Mouse (Mus musculus): ENCODE results near the gene Jmjd8. TPM values are rescaled to one million over a fixed set of nuclear protein-coding genes. Genes with fewer than 3 reads are reported as not detected.
"Not testable (repeated sequence)": the region's sequence is repeated elsewhere in the genome, so short reads cannot be mapped to it uniquely, and the experiment has no call there.

Gene Jmjd8
- polyA plus RNA-seq, 1 experiment from 2014 or later: 30.9 TPM

- Histone ChIP-seq H3K9me3 (replicated peaks) (no peaks in the 10 kb centered on the region), H3K4me3 (no peak overlapping the region), H3K9ac (no peak overlapping the region), H3K27ac (0 out of 2 replicates have a peak overlapping the region, but pooled peaks have one; percentile 91), H3K4me1 (replicated peaks) (peaks cover 45% of the 10 kb centered on the region), H3K36me3 (peaks cover 9% of the 10 kb centered on the region; the same call in 1 of the 2 replicates), H3K4me2 (no peak overlapping the region), H3K27me3 (no peaks in the 10 kb centered on the region)
- ATAC-seq (replicated peaks; ENCODE audit: insufficient number of reproducible peaks, insufficient read depth, low FRiP score, low read depth): no peak
- WGBS: 73% methylated on average over 13 of the region's 13 CpGs
These were observed 34.5 kb upstream of the Jmjd8 start for GRCm38 (mm10) chr17:25794197-25794596.

GRCm38 (mm10) chr17:25794998-25795397 is 33.7 kb upstream of the Jmjd8 start:
- H3K4me1 ChIP-seq (replicated peaks): peaks cover 45% of the 10 kb centered on the region
- H3K36me3 ChIP-seq: 0 out of 2 replicates have a peak, but pooled peaks cover 3% of the 10 kb centered on the region
- H3K4me2 ChIP-seq: 0 out of 2 replicates have a peak overlapping the region, but pooled peaks have one; percentile 82
- no peaks in the 10 kb centered on the region for H3K9me3 ChIP-seq (replicated peaks)
- H3K27me3 ChIP-seq: no peaks in the 10 kb centered on the region
- 85% methylated on average over 17 of the region's 17 CpGs for WGBS
- H3K4me3 ChIP-seq: no peak overlapping the region
- no peak overlapping the region for H3K27ac ChIP-seq
- no peak overlapping the region for H3K9ac ChIP-seq
- no peak for ATAC-seq (replicated peaks; ENCODE audit: insufficient number of reproducible peaks, insufficient read depth, low FRiP score, low read depth)

GRCm38 (mm10) chr17:25795609-25796092 is 33.0 kb upstream of the Jmjd8 start, which contains the start of gene AC134908.4:
TSS of gene AC134908.4 (minus strand) at chr17:25795659.
- no peaks in the 10 kb centered on the region for H3K9me3 ChIP-seq (replicated peaks)
- H3K27me3 ChIP-seq: no peaks in the 10 kb centered on the region
- 35% methylated on average over 6 of the region's 6 CpGs for WGBS
- H3K4me2 ChIP-seq: peak within 1 kb of the TSS; percentile 82
- peak within 1 kb of the TSS; percentile 69 for H3K4me3 ChIP-seq
- ATAC-seq (replicated peaks; ENCODE audit: insufficient number of reproducible peaks, insufficient read depth, low FRiP score, low read depth): no peak
- H3K27ac ChIP-seq: no peak within 1 kb of the TSS
- H3K36me3 ChIP-seq: no peaks in the 10 kb centered on the region
- peak within 1 kb of the TSS; percentile 65 for H3K9ac ChIP-seq
- H3K4me1 ChIP-seq (replicated peaks): peaks cover 41% of the 10 kb centered on the region

DNA sequence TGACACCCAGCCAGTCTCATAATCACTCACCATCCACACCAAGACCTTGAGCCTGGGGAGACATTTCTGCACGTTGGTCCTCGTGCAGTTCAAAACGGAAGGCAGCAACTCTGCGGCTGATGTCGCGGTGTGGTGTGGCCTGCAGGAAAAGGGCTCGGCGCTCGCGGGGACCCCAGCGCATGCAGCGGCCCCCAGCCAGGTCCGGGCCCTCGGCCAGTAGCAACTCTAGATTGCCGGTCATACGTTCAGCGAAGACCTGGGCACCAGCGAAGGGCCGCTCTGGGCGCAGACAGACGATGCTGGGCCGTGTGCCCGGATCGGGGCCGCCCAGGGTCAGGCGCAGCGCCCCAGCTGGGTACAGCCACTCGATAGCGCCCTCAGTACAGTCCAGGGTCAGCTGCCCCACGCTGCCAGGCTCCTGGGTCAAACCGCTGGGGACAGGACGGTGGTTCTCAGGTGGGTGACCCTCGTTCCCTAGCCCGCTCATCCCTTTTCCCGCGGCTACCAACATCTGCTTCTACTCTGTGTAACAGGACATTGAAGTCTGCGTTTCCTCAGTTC is 32.4 kb upstream of the Jmjd8 start:
- Histone ChIP-seq H3K4me2 (peak overlapping the region; percentile 82), H3K36me3 (no peaks in the 10 kb centered on the region), H3K9me3 (replicated peaks) (no peaks in the 10 kb centered on the region), H3K4me1 (replicated peaks) (peaks cover 35% of the 10 kb centered on the region), H3K27me3 (peaks cover 1% of the 10 kb centered on the region; the same call in 1 of the 2 replicates), H3K27ac (no peak overlapping the region), H3K4me3 (peak overlapping the region; percentile 69), H3K9ac (peak overlapping the region; percentile 65)
- WGBS: 4% methylated on average over 37 of the region's 37 CpGs
- ATAC-seq (replicated peaks; ENCODE audit: insufficient number of reproducible peaks, insufficient read depth, low FRiP score, low read depth): no peak

- no peak within 1 kb of the TSS for H3K27ac ChIP-seq
- 0% methylated on average over 35 of the region's 35 CpGs for WGBS
These were observed 31.7 kb upstream of the Jmjd8 start, which contains the start of gene Metrn for GRCm38 (mm10) chr17:25796951-25797369. TSS of gene Metrn (minus strand) at chr17:25797136.

DNA sequence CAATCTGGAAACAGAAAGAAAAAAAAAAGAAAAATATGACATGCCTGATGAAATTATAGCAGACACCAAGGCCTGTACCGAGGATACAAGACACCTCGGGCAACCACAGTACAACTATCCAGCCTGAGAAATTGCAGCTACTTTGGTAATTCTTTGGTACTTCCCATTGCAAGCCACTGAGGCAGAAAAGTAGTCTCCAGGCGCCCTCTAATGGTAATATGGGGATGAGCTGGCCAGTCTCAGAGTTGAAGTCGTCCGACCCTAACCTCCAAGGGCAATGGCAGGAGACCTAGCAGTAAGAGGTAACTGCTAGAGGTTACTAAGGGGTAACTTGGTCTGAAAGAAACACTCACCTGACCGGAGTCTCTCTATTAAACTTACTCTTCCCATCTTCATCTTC is 27.6 kb upstream of the Jmjd8 start:
- peaks cover 15% of the 10 kb centered on the region for H3K27me3 ChIP-seq
- H3K9ac ChIP-seq: no peak overlapping the region
- WGBS: 5% methylated on average over 6 of the region's 6 CpGs
- ATAC-seq (replicated peaks; ENCODE audit: insufficient number of reproducible peaks, insufficient read depth, low FRiP score, low read depth): no peak
- no peak overlapping the region for H3K4me2 ChIP-seq
- no peak overlapping the region for H3K27ac ChIP-seq
- H3K4me1 ChIP-seq (replicated peaks): peaks cover 14% of the 10 kb centered on the region
- no peaks in the 10 kb centered on the region for H3K9me3 ChIP-seq (replicated peaks)
- H3K36me3 ChIP-seq: no peaks in the 10 kb centered on the region
- H3K4me3 ChIP-seq: no peak overlapping the region

More at GRCm38 (mm10) chr17:25796951-25797369, 31.7 kb upstream of the Jmjd8 start, which contains the start of gene Metrn:
- peaks cover 31% of the 10 kb centered on the region for H3K4me1 ChIP-seq (replicated peaks)
- H3K9me3 ChIP-seq (replicated peaks): no peaks in the 10 kb centered on the region
- peaks cover 5% of the 10 kb centered on the region for H3K27me3 ChIP-seq
- peak within 1 kb of the TSS; percentile 65 for H3K9ac ChIP-seq
- H3K4me3 ChIP-seq: peak within 1 kb of the TSS; percentile 69
- no peaks in the 10 kb centered on the region for H3K36me3 ChIP-seq
- peak within 1 kb of the TSS; percentile 82 for H3K4me2 ChIP-seq
- peak; percentile 78 for ATAC-seq (replicated peaks; ENCODE audit: insufficient number of reproducible peaks, insufficient read depth, low FRiP score, low read depth)

DNA sequence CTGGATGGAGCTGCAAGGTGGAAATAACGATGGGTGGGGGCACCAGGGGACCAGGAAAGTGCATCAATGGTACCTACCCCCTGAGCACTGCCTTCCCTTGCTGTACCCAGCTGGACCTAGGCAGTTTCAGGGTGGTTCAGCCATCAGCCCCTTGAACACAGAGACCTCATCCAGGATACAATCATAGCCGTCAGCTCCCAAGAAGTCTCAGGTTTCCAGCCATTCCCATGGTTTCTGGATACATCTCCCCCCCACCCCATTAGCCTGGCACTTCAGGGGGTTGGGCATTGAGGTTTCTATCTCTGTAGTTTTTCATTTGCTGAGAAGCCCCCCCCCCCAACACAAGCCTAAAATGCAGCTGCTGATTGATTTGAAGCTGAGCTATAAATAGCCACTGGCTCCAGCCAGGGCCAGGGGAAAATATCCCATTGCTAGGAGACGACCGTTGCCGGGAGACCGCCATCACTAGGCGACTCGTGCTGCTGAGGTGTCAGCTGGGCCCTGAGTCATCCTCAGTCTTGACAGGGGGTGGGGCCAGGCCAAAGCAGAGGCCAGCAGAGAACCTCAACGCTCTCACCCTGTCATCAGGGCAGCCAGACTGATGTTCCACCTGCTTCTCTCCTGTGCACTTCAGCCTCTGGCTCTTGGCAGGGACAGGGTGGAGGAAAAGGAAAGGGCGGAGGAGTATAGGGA is 25.7 kb upstream of the Jmjd8 start:
- Histone ChIP-seq H3K4me1 (replicated peaks) (peaks cover 9% of the 10 kb centered on the region), H3K27ac (no peak overlapping the region), H3K27me3 (peaks cover 17% of the 10 kb centered on the region), H3K36me3 (no peaks in the 10 kb centered on the region), H3K9me3 (replicated peaks) (no peaks in the 10 kb centered on the region), H3K4me3 (no peak overlapping the region), H3K9ac (no peak overlapping the region), H3K4me2 (peak overlapping the region; percentile 27; the same call in 1 of the 2 replicates)
- WGBS: 7% methylated on average over 10 of the region's 10 CpGs
- ATAC-seq (replicated peaks; ENCODE audit: insufficient number of reproducible peaks, insufficient read depth, low FRiP score, low read depth): peak; percentile 82

DNA sequence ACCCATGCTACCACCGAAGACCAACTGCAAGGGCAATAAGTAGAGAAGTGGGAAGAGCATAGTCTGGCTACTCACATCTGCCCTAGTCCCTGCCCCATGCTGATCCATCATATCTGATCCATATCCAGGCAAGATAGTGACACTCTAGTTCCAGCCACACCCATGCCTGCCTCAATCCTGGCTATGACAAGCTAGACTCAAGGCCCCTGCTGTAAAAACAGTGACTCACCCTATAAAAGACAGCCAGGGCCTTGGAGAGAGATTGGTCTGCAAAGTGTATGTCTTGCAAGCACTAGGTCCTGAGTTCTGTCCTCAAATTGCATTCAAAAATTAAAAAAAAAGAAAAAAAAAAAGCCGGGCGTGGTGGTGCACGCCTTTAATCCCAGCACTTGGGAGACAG is 22.2 kb upstream of the Jmjd8 start:
- no peak overlapping the region for H3K27ac ChIP-seq
- WGBS: 86% methylated on average over 4 of the region's 4 CpGs
- H3K27me3 ChIP-seq: peaks cover 49% of the 10 kb centered on the region
- no peaks in the 10 kb centered on the region for H3K36me3 ChIP-seq
- H3K4me3 ChIP-seq: no peak overlapping the region
- H3K4me2 ChIP-seq: no peak overlapping the region
- H3K4me1 ChIP-seq (replicated peaks): peaks cover 27% of the 10 kb centered on the region
- no peak overlapping the region for H3K9ac ChIP-seq
- H3K9me3 ChIP-seq (replicated peaks): no peaks in the 10 kb centered on the region
- ATAC-seq (replicated peaks; ENCODE audit: insufficient number of reproducible peaks, insufficient read depth, low FRiP score, low read depth): no peak

DNA sequence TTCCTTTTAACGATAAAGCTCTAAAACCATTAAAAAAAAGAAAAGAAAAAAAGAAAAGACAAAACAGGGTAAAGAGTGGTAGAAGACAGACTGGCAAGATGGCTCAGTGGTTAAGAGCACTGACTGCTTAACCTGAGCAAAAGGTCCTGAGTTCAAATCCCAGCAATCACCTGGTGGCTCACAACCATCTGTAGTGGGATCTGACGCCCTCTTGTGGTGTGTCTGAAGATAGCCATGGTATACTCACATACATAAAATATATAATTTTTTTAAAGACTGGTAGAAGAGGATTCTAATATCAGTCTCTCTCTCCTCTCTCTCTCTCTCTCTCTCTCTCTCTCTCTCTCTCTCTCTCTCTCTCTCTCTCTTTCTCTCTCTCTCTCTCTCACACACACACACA is 21.2 kb upstream of the Jmjd8 start:
- not testable (repeated sequence) for ATAC-seq (replicated peaks; ENCODE audit: insufficient number of reproducible peaks, insufficient read depth, low FRiP score, low read depth); H3K9ac ChIP-seq; H3K4me3 ChIP-seq; H3K4me2 ChIP-seq; H3K27ac ChIP-seq; H3K36me3 ChIP-seq; H3K9me3 ChIP-seq (replicated peaks)
- WGBS: 45% methylated on average over 2 of the region's 2 CpGs
- H3K27me3 ChIP-seq: peaks cover 54% of the 10 kb centered on the region
- peaks cover 27% of the 10 kb centered on the region for H3K4me1 ChIP-seq (replicated peaks)

- ATAC-seq (replicated peaks; ENCODE audit: insufficient number of reproducible peaks, insufficient read depth, low FRiP score, low read depth): no peak
- Histone ChIP-seq H3K27ac (no peak overlapping the region), H3K27me3 (peaks cover 56% of the 10 kb centered on the region), H3K36me3 (no peaks in the 10 kb centered on the region), H3K4me3 (peak overlapping the region; percentile 62), H3K4me1 (replicated peaks) (peaks cover 21% of the 10 kb centered on the region), H3K4me2 (peak overlapping the region; percentile 96), H3K9ac (0 out of 2 replicates have a peak overlapping the region, but pooled peaks have one; percentile 40), H3K9me3 (replicated peaks) (no peaks in the 10 kb centered on the region)
- WGBS: 42% methylated on average over 5 of the region's 5 CpGs
These were observed 20.6 kb upstream of the Jmjd8 start for GRCm38 (mm10) chr17:25808028-25808427.

GRCm38 (mm10) chr17:25808789-25809605 is 19.7 kb upstream of the Jmjd8 start, which contains the start of gene Fbxl16:
TSS of gene Fbxl16 (plus strand) at chr17:25809085.
- Histone ChIP-seq H3K36me3 (no peaks in the 10 kb centered on the region), H3K4me1 (replicated peaks) (peaks cover 22% of the 10 kb centered on the region), H3K9ac (peak within 1 kb of the TSS; percentile 40), H3K27me3 (peaks cover 64% of the 10 kb centered on the region), H3K4me3 (peak within 1 kb of the TSS; percentile 62), H3K27ac (no peak within 1 kb of the TSS), H3K4me2 (peak within 1 kb of the TSS; percentile 96), H3K9me3 (replicated peaks) (no peaks in the 10 kb centered on the region)
- peak; percentile 77 for ATAC-seq (replicated peaks; ENCODE audit: insufficient number of reproducible peaks, insufficient read depth, low FRiP score, low read depth)
- WGBS: under 1% methylated on average over 90 of the region's 100 CpGs
